Mouse (Mus musculus) retina, embryonic 14.5 days (tissue): ENCODE measurements around the gene 1500009L16Rik.

Experiments used
- DNase-seq: peaks from one replicate; pipeline ENCODE4 v3.0.0-alpha.2; 2015; ENCODE audit warnings: low spot score

The 1500009L16Rik gene

DNA sequence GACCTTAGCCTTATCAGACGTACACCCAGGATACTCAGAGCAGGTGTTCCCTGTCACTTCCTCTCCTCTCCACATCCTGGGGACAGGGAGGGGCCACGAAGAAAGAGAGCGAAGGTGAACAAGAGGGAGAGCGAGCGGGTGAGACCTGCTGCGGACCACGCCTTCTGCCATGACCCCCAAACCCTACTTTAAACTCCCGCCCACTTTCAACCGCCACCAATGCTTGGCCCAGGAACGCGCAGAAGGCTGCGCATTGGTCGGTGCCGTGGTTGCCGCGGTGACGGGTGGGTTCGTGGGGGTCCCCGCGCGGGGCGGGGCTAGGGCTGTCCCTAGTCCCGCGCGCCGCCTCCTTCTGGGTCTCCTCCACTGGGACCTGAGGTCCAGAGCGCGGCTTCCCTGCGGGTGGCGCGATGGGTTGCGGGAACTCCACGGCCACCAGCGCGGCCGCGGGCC lies at the start of gene 1500009L16Rik:
Gene 1500009L16Rik (plus strand): TSS at position 287 of the 453 bp plus-strand sequence.
- peak; percentile 88 for DNase-seq

DNA sequence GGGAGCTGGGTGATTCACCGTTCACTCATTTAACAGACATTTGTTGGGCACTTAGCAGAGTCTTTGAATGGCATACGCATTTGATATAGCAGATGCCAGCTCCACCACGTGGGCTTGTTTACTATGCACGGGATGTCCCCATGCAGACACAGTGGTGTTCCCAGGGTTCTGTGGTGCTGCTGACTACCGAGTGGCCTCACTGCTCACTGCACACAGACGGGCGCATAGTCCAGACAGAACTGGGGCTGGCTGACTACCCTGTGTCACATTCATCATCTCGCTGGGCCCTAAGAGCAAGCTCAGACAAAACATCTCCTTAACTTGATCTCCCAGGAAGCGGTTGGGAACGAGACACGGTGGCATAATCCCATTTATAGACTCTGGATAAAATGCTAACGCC lies 41.3 kb upstream of the 1500009L16Rik start:
- DNase-seq = no peak

DNA sequence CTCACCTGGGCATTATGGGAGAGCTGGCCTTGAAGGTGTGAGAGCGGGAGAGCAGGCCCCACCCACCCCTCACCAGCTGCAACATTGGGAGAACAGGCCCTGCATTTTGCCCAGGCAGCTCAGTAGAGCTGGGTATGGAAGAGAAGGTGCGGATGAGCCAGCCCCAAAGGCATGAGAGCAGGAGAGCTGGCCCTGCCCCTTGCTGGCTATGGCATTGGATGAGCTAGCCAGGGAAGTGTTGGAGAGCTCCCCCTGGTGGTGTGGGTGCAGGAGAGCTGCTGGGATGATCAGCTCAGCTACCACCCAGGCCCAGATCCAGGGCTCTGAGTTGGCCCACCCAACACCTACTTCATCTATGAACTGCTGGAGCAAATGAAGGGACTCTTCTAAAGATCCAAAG lies 34.5 kb upstream of the 1500009L16Rik start:
- no peak for DNase-seq

DNA sequence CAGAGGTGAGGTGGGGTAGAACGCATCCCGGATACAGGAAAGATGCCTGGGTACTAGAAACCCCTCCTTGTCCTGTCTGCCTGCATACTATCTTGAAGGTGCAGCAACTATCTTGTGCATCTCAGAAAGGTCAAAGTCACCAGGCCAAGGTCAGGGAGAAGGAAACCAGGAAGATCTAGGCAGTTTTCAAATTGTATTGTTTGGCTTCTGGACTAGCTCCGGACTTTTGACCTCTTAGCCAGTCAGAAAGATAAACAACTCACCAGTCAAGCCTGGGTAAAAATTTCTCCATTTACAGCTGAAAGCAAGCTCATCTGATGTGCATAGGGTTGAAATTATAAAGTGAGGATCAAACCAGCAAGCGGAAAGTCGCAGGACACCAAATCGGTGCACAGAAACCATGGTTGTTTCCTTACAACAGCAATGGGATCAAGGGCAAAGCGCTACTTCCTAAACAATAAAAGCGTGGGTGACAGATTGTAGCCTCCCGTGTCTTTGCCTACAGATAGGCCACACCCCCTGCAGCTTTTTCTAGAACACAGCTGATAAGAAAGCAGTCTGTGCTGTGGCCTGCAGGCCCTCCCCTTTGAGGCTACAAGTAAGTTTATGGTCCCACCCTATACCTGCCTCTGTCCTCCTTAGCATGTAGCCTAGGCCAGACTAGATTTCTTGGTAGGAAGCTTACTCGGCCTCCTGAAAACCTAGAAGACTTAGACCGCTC lies 30.3 kb upstream of the 1500009L16Rik start:
- DNase-seq = no peak

DNA sequence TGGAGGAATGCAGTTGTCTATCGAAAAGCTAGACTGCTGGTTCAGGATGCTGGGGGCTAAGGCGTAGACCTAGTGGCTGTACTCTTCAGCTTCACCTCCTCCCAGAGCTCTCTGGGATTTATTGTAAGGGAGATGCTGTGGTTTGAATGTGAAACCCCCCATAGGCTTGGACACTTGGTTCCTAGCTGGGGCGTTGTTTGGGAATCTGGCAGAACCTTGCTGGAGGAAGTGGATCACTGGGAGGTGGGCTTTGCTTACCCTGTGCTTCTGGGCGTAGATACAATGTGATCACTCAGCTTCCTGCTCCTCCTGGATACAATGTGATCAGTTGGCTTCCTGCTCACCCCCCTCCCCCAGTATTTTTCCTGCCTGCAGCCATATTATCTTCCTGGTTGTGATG lies 26.4 kb upstream of the 1500009L16Rik start:
- no peak for DNase-seq

DNA sequence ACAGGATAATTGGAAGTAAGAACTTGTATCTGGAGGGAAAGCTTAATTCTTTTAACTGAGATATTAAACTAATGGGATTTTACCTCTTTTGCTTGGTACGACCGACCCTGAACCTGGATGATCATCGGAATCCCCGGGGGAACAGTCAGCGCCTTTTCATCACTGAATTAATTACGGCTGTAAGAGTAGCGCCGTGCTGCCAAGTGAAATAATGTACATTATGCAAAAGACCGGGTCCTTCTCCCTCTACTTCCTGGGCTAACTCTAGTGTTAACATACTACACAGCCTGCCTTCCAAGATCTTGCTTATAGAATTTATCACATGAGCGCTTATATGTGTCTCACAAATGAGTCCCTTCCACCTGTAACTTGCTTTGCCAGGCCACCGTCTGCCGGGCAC lies 16.0 kb upstream of the 1500009L16Rik start:
- DNase-seq = no peak

DNA sequence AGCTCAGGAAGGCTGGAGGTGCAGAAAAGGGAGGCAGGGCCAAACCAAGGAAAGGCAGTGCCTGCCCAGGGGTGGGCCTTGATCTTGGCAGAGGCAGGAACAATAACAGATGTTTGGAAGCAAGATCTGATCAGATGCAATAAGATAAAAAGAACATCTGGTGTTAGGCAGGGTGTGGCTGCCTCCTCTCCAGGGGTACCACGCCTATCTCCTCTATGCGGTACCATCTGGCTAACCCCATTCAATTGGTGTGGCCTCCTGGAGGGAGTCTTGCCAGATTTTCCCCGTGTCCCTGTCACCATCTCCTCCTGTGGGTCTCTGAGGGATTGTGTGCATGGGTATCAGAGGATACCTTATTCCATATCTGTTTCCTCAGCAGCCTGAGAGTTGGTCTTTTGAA lies 12.7 kb upstream of the 1500009L16Rik start:
- no peak for DNase-seq

DNA sequence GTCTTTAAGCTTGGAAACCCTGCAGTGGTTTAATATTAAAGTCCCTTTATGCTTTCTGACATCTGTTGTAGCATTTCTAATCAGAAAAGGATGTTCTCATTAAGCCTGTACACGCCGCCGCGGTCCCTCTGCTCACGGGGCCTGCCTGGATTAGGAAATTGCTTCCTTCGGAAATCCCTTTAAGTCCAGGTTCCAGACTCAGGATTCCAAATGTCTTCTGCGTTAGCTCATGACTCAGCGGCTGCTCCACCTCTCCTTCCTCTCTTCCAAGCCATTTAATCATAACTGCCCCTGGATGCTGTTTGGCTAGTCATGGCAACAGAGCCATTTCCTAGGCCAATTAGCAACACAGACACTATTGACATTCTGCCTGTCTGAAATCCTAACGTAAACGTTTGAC lies 10.9 kb upstream of the 1500009L16Rik start:
- no peak for DNase-seq

DNA sequence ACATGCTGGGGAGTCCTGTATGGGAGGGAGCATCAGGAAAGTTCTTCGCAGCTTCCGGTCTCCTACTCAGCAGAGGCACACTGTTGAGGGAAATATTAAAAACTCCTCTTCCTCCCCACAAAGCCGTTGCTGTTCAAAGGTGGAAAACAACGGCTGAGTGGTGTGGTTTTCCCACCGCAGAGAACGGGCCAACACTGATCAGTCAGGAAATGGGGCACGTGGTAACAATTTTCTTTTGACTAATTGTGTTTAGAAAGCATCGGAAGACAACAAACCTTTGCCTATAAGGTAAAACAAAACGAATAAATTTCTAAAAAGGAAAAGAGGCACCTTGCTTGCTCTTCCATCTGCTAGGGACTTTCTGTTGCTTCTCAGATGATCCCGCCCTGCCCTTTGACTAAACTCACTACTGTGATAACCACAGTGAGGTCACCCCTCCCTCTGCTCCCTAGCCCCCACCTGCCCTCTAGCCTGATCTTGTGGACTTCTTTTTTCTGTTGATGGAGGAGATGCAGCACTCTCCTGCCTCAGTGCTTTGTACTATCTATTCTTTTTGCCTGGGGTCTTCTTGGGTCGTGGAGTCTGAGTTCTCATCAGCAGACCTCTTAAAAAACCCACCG lies 3.7 kb upstream of the 1500009L16Rik start:
- no peak for DNase-seq

DNA sequence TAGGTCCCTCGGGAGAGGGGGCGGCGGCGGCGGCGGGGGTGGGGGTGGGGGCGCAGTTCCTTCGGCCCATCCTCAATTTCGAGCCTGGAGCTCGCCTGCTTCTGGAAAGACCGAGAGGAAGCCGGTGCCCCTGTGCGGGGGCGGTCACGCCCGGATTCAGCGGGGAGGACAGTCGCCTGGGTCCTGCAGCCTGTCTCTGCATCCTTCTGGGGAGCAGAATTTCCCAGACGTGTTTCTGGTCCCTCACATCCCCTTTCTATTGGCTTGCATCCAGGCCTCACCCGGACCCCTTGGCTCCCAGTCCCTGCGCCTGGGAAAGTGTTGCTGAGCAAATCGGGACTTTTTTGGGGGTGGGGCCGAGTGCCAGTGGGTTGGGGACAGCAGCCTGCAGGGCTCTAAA lies 390 bp downstream of the 1500009L16Rik start:
- peak; percentile 37 for DNase-seq

DNA sequence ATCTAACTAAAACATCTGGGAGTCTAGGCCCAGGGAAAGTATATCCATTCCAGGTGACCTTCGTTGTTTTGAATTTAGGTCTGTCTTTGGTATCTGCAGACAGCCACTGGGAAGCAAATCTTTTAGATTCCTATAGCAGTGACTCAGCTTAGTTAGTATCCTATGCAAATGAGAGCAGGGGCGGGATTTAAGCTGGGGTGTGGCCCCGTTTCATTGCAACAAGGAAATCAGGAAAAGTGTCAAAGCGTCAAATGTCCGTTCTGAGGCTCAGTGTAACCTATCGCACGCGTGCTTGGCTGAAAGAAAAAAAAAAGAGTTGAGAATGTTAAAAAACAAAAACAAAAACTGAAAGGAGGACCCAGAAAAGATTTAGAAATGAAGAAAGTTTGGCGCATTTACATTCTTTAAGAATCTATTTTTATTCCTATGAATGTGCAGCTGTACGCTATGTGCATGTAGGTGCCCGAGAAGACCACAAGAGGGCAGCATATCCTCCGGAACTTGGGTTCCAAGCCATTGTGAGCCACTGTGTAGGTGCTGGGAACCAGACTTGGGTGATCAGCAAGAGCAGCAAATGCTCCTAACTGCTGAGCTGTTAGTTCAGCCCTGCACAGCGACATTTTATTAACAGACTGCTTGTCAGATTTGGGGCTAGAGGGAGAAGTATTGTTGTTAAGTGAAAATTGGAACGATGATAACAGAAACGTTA lies 1.8 kb downstream of the 1500009L16Rik start:
- peak; percentile 39 for DNase-seq

DNA sequence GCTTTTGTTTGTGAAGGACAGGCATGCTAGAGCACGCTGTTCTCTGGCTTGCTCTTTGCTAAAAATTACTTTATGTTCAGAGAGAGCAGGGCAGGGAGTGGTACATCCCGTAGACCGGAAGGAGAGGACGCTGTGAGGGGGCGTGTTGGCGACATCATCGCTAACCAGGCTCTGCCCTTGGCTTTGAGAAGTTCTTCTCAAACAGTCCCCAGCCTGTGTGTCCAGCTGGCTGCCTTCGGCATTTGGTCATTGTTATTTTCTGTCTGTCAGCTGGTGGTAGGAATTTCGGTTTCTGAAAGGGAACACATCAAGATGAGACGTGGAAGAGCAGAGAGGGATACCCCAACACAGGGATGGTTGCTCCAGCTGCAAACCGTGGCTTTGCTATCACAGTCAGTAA lies 3.5 kb downstream of the 1500009L16Rik start:
- no peak for DNase-seq

DNA sequence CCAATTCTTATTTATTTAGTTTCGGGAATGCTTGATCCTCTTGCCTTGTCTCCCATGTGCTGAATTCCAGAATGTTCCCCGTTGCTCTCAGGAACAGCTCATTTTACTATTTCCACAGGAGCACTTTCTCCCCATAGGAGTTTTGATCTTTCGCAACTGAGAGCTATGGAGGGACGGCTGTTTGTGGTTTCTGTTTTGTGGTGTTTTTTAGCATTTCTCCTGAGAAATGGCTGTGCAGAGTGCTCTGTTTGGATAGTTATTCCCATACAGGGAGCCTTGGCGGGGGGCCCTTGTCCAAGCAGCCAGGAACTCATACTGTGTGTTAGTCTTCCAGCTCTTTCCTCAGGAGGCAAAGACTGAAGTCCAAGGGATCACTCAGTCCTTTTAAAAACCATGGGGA lies 5.2 kb downstream of the 1500009L16Rik start:
- no peak for DNase-seq

DNA sequence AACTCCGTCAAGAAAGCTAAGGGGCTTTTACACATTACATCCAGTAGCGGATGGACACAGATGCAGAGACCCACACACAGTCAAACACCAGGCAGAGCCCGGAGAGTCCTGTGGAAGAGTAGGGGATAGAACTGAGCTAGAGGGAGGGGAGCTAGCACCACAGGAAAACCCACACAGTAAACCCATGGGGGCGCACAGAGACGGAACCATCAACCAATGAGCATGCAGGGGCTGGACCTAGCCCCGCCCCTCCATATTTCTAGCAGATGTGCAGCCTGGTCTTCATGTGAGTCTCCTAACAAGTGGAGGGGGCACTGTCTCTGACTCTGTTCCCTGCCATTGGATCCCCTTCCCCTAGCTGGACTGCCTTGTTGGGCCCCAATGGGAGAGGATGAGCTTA lies 5.9 kb downstream of the 1500009L16Rik start:
- DNase-seq = no peak

DNA sequence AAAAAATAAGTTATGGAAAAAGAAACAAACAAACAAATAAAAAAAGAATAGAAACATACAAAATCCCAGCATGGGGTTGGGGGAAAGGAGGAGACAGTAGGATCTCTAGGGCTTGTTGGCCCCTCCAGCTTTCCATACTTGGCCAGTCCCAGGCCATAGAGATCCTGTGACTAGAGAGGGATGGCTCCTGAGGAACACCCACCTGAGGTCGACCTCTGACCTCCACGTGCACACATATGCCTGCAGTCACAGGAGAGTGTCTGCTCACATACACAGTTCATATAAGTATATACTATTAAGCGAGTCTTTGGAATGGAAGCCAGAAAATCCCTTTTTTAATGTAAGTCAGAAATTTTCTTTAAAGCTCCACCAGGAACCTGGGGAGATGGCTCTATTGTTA lies 6.4 kb downstream of the 1500009L16Rik start:
- DNase-seq = no peak

DNA sequence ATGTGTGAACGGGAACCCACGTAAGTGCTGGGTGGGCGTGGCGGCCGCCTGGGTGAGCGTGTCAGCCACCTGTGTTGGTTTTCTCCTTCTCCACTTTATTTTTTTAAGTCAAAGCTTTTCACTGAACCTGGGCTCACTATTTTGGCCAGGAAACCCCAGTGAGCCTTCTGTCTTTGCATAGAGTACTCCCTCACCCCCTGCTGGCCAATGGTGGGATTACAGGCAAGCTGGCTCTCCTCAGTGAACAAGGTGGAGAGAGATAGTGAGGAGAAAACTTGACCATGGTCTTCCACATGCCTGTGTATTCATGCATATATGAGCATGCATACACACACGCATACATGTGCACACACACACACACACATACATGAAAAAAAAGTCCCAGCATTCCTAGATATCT lies 6.8 kb downstream of the 1500009L16Rik start:
- DNase-seq = peak; percentile 87

DNA sequence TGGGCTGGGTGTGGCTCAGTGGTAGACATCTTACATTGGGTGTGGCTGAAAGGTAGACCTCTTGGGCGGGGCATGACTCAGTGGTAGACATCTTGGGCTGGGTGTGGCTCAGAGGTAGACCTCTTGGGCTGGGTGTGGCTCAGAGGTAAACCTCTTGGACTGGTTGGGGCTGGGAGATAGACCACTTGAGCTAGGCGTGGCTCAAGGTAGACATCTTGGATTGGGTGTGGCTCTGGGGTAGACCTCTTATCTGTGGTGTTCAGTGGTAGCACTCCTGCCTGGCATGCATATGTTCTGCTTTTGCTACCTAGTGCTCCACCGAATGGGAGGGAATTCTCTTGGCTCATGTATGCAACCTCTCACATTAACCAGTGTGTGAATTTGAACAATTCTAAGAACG lies 11.1 kb downstream of the 1500009L16Rik start:
- DNase-seq = no peak

DNA sequence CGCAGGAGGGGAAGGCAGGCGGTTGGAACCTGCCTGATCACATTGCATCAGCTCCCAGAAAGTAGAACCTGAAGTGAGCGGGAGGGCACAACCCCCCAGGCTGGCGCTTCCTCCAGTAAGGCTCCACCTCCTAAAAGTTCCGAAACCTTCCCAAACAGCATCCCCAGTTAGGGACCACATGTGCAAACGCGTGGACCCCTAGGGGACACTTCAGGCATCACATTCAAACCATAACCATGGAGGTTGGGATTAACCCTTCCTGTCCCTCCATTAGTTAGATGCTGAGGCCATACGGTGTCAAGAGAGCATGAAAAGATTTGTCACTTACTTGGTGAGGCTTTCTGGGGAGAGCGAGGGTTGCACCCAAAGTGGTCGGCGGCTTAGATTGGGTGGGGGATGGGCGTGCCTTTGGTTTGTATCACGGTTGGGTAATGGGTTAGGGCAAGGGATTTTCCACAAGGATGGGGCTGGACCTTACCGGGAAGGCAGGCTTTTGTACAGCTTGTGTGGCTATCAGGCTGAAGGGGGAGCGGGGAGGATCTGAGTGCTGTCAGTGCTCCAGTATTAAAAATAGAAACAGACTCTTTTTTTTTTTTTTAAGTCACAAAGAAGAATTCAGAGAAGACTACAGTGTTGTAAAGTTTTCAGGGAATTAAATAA lies 16.5 kb downstream of the 1500009L16Rik start:
- DNase-seq = no peak

DNA sequence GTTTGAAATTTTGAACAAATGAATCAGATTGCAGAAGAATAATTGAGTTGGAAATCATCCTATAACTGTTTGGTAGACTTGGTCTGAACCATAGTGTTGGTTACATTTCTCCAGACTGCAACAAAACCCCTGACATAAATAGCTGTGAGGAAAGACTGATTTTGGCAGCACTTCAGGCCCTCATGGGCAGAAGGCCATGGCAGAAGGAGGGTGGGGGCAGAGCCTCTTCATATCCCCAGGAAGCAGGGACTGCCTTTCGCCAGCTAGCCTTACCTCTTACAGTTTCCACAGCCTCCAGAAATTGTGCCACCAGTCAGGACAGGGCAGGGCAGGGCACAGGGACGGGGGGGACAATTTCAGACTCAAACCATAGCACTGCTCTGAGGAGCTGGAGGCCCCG lies 22.0 kb downstream of the 1500009L16Rik start:
- DNase-seq = no peak

DNA sequence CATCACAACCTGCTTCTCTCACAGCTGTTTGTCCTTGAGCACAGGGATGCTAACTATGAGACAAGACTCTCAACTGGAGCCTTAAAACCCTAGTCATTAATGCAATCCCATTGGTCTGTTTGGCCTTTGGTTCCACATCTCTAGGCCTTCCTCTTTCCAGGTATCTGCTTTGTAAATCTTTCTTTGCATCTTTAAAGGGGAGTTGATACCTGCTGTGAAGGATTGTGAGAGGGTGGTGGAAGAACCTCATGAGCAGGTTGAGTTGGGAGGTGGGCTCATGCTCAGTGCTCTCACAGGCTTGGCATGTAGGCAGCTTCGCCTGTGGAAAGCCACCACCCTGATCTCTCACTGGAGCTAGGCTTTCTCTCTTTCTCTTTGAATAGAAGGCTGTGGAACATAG lies 30.4 kb downstream of the 1500009L16Rik start:
- DNase-seq = no peak

DNA sequence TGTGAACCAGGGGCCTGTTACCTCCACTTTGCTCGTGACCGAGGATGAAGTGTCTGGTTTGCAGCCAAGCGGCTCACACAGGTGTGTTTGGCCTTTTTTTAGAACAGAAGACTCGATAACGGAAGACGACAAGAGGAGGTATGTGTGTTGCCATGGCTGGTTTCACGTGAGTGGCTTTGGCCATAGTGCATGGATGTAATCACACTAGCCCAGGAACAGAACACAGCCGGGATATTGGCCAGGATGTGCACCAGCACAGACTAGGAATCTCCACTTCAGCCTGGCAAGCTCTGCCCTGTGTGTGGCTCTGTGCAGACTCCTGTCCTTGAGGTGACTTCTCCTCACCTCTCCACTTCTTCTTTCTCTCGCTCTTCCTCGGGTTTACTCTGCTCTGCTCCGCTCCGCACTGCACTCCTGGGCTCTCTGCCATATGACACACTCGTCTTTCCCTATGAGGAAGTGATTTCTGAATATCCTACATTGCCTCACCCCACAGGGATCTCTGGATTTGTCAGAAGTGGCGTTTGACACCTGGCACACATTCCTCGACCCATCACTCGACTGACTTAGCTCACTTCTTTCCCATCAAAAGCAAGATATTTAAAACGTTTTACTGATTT lies 34.8 kb downstream of the 1500009L16Rik start:
- DNase-seq = no peak

DNA sequence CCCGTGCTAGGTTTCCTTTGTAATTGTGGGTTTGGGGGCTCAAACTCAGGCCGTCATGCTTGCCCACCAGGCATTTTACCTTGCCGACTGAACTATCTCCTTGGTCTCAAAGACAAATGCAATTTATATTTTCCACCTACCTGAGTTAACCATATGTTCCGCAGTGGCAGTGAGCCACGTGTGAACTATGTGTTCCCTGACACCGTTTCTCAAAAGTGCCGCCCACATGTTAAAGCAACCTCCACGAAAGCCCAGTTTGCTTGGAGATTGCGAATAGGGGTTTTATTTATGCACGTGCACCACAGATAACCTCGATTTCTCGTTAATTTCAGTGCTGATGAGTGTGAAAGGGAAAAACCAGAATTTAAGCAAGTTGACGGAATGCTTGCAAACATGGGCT lies 36.1 kb downstream of the 1500009L16Rik start:
- no peak for DNase-seq
